Mouse (Mus musculus) lung, embryonic 16.5 days (tissue): Measurements from ENCODE around the gene Aldh3b1. TPM values are rescaled to one million over a fixed set of nuclear protein-coding genes. Genes with fewer than 3 reads are reported as not detected.
A peak's percentile ranks its signal among the peaks of the same experiment; 100 is the strongest.
"Not testable (repeated sequence)": the region's sequence is repeated elsewhere in the genome, so short reads cannot be mapped to it uniquely, and the experiment has no call there.

Experiments used
- ATAC-seq: fragments of 200-750 bp; cut with Nextera tagmentation; 2 replicates; pipeline ENCODE4 v1.8.0; 2017; ENCODE audit warnings: low read depth, mild to moderate bottlenecking, moderate library complexity
- H3K27ac ChIP-seq: fragments of 300-500 bp; sonication (generic); 2 replicates; pipeline ENCODE4 v1.5.1; 2014; ENCODE audit warnings: mild to moderate bottlenecking, control low read depth, low read length
- H3K27me3 ChIP-seq: fragments of 300-500 bp; sonication (generic); 2 replicates; pipeline ENCODE4 v1.6.1; 2014; ENCODE audit warnings: low read depth, low read length, mixed read lengths; ENCODE audit not compliant: control insufficient read depth, insufficient read depth
- H3K36me3 ChIP-seq: fragments of 300-500 bp; sonication (generic); 2 replicates; pipeline ENCODE4 v1.6.1; 2014; ENCODE audit warnings: low read length; ENCODE audit not compliant: control insufficient read depth, insufficient read depth
- H3K4me1 ChIP-seq: fragments of 300-500 bp; sonication (generic); replicated peaks from 2 replicates; pipeline ENCODE4 v1.6.1; 2014; ENCODE audit warnings: low read length, mixed read lengths; ENCODE audit not compliant: control insufficient read depth, insufficient read depth
- H3K4me2 ChIP-seq: fragments of 300-500 bp; sonication (generic); 2 replicates; pipeline ENCODE4 v1.6.1; 2014; ENCODE audit warnings: low read depth, low read length, control low read depth
- H3K4me3 ChIP-seq: fragments of 300-500 bp; sonication (generic); 2 replicates; pipeline ENCODE4 v1.5.1; 2014; ENCODE audit warnings: mild to moderate bottlenecking, low read length, control low read depth
- H3K9ac ChIP-seq: fragments of 300-500 bp; sonication (generic); 2 replicates; pipeline ENCODE4 v1.6.1; 2014; ENCODE audit warnings: low read length, control low read depth
- H3K9me3 ChIP-seq: fragments of 300-500 bp; sonication (generic); 2 replicates; pipeline ENCODE4 v1.6.1; 2016; ENCODE audit warnings: low read length; ENCODE audit not compliant: control insufficient read depth
- WGBS: fragments of 180-500 bp; shearing (Covaris S2); extraction: QIAGEN DNeasy Blood & Tissue Kit; methylation state at CpG from one replicate; pipeline ENCODE4 v1.1.7; 2014; 5-methylcytosine and 5-hydroxymethylcytosine counted together
- polyA plus RNA-seq: library from polyadenylated mRNA; unstranded; fragments of >200 nt; fragmentation: Nextera tagmentation; extraction: Ambion mirVana; gene quantifications from 2 replicates; pipeline ENCODE4 v1.2.1, GENCODE M21; 2015

Gene Aldh3b1
- polyA plus RNA-seq: 5.4 and 5.9 TPM in 2 replicates

- peak; percentile 80 for ATAC-seq
- Histone ChIP-seq H3K27ac (peak within 1 kb of the TSS; percentile 90), H3K36me3 (no peaks in the 10 kb centered on the region), H3K9ac (peak within 1 kb of the TSS; percentile 30), H3K9me3 (no peaks in the 10 kb centered on the region), H3K4me1 (peaks cover 27% of the 10 kb centered on the region), H3K4me3 (peak within 1 kb of the TSS; percentile 12; the same call in 1 of the 2 replicates), H3K4me2 (peak within 1 kb of the TSS; percentile 30; the same call in 1 of the 2 replicates), H3K27me3 (no peaks in the 10 kb centered on the region)
- 24% methylated on average over 12 of the region's 12 CpGs for WGBS
These were observed at the start of gene Aldh3b1 for GRCm38 (mm10) chr19:3929211-3929941. Gene Aldh3b1, minus strand, starts transcription at chr19:3929808.

- Histone ChIP-seq H3K27me3 (no peaks in the 10 kb centered on the region), H3K4me3 (no peak overlapping the region), H3K9ac (no peak overlapping the region), H3K4me2 (no peak overlapping the region), H3K36me3 (no peaks in the 10 kb centered on the region), H3K4me1 (no peaks in the 10 kb centered on the region), H3K9me3 (no peaks in the 10 kb centered on the region), H3K27ac (no peak overlapping the region)
- WGBS: 58% methylated on average over 2 of the region's 2 CpGs
- ATAC-seq: no peak
These were observed 46.3 kb upstream of the Aldh3b1 start for GRCm38 (mm10) chr19:3975866-3976265.

DNA sequence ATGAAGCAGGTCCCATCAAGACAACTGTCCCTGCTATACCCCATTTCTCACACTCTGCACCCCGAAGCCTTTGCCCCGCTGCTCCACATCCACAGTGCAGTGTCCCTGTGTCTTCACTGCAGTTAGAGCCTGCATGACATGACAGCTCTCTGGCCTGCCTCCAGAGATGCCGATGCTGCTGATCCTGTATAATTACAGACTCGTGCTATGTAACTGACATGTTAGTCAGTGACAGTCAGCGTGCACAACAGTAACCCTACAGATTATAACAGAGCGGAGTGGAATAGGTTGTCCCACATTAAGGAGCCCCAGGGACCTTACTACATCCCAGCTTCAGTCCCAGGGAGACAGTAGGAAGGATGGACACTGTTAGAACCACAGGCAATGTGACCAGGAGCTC lies 45.0 kb upstream of the Aldh3b1 start:
- H3K36me3 ChIP-seq, H3K27ac ChIP-seq, H3K4me2 ChIP-seq, H3K9me3 ChIP-seq, H3K4me3 ChIP-seq, ATAC-seq, H3K9ac ChIP-seq, H3K4me1 ChIP-seq, H3K27me3 ChIP-seq: not testable (repeated sequence)
- WGBS: 70% methylated on average over 6 of the region's 6 CpGs

DNA sequence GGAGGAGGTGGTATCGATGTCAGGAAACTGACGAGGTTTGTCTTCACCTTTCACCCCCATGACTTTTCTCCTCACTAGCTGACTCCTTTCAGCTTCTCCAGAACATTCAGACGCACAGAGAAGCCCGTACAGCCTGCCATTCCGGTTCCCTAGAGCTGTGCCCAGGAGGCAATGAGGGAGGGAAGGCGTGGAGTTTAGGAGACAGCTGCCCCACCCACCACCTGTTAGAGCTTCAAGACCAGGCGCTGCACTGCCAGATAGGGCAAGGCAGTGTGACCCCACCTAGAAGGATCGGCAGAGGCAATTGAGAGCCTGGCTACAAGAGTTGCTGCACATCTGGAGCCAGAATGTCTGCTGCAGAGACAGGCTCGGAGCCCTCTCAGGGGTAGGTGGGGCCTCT lies 42.6 kb upstream of the Aldh3b1 start, which contains the start of gene Aldh3b2:
TSS of gene Aldh3b2 (plus strand) at position 100 of the 400 bp plus-strand sequence.
- Histone ChIP-seq H3K27me3 (no peaks in the 10 kb centered on the region), H3K4me1 (no peaks in the 10 kb centered on the region), H3K27ac (0 out of 2 replicates have a peak within 1 kb of the TSS, but pooled peaks have one; percentile 6), H3K9ac (no peak within 1 kb of the TSS), H3K36me3 (no peaks in the 10 kb centered on the region), H3K4me3 (no peak within 1 kb of the TSS), H3K4me2 (no peak within 1 kb of the TSS), H3K9me3 (no peaks in the 10 kb centered on the region)
- ATAC-seq: peak; percentile 70; the same call in 1 of the 2 replicates
- WGBS: 16% methylated on average over 9 of the region's 9 CpGs

DNA sequence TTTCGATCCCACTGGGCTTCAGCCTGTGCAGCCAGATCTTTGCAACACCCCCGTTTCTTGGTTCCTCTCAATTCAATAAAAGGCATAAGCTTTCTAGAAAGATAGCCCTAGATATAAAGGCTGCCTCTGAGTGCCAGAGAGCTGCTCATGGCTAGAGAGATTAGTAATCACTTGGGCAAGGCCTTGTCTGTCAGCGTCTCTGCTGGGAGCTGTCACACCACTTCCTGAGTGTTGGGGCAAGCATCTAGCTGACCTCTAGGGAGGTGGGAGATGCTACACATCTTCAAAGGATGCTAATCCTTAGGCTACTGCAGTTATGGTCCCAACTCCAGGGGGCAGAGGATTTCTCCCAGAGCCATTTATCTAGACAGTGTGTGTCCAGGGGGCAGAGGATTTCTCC lies 37.6 kb upstream of the Aldh3b1 start:
- Histone ChIP-seq H3K4me1 (no peaks in the 10 kb centered on the region), H3K9me3 (no peaks in the 10 kb centered on the region), H3K27ac (no peak overlapping the region), H3K27me3 (no peaks in the 10 kb centered on the region), H3K36me3 (no peaks in the 10 kb centered on the region), H3K4me3 (no peak overlapping the region), H3K4me2 (no peak overlapping the region), H3K9ac (no peak overlapping the region)
- WGBS: 39% methylated on average over 3 of the region's 3 CpGs
- ATAC-seq: no peak

DNA sequence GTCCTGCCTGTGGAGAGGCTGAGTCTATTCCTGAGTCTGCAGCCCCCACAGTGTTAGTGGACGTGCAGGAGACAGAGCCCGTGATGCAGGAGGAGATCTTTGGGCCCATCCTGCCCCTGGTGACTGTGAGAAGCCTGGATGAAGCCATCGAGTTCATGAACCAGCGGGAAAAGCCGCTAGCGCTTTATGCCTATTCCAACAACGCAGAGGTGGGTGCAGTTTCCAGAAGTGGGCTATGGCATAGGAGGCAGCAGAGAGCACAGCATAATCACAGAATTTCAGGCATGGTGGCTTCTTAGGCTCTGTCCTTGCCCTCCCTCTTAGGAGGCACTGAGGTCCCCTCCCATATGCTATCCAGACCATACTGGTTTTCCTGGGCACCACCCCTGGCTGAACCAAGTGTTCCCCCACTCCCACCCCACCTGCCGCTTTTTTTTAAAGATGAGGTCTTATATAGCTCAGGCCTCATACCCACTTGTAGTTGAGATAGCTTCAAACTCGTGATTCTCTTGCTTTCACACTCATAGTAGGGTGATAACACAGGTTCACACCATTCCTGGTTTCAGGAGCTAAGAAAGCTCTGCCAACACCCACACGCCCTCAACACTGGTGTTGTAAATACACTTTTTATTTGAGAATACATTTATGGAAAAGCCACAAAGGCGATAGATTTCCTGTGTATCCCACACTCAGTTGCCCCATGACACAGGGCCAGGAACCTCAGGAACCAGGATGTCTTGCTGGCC lies 36.9 kb upstream of the Aldh3b1 start:
- Histone ChIP-seq H3K9me3 (no peaks in the 10 kb centered on the region), H3K36me3 (no peaks in the 10 kb centered on the region)
- WGBS: 61% methylated on average over 11 of the region's 11 CpGs

DNA sequence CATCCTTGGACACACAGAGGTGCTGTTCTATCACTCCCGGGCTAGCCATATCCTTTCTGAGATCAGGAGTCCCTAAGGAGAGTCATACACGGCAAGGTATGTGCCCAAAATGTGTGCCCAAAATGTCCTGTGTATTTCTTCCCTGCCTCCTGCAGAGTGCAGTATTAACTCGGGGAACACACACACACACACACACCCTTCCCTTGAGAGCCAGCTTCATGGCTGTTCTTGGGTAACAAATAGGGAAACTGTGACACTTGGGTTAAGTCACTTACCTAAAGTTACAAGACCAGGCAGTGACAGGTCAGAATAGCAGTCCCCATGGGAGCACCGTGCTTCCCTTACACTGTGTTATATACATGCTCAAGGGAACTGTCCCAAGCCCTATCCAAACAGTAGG lies 34.4 kb upstream of the Aldh3b1 start:
- Histone ChIP-seq H3K4me2 (no peak overlapping the region), H3K36me3 (no peaks in the 10 kb centered on the region), H3K9ac (no peak overlapping the region), H3K9me3 (no peaks in the 10 kb centered on the region), H3K4me1 (no peaks in the 10 kb centered on the region), H3K4me3 (no peak overlapping the region), H3K27me3 (no peaks in the 10 kb centered on the region), H3K27ac (no peak overlapping the region)
- 61% methylated on average over 4 of the region's 4 CpGs for WGBS
- no peak for ATAC-seq

More for the DNA sequence above, 36.9 kb upstream of the Aldh3b1 start:
- Histone ChIP-seq H3K4me2 (no peak overlapping the region), H3K27ac (no peak overlapping the region), H3K4me1 (no peaks in the 10 kb centered on the region), H3K4me3 (no peak overlapping the region), H3K27me3 (no peaks in the 10 kb centered on the region), H3K9ac (no peak overlapping the region)
- no peak for ATAC-seq

- H3K9ac ChIP-seq: no peak overlapping the region
- WGBS: 12% methylated on average over 2 of the region's 2 CpGs
- no peak overlapping the region for H3K4me3 ChIP-seq
- no peak overlapping the region for H3K27ac ChIP-seq
- no peaks in the 10 kb centered on the region for H3K27me3 ChIP-seq
- H3K36me3 ChIP-seq: no peaks in the 10 kb centered on the region
- H3K4me2 ChIP-seq: no peak overlapping the region
- no peak for ATAC-seq
- no peaks in the 10 kb centered on the region for H3K9me3 ChIP-seq
- H3K4me1 ChIP-seq: no peaks in the 10 kb centered on the region
These were observed 32.9 kb upstream of the Aldh3b1 start for GRCm38 (mm10) chr19:3962469-3962868.

DNA sequence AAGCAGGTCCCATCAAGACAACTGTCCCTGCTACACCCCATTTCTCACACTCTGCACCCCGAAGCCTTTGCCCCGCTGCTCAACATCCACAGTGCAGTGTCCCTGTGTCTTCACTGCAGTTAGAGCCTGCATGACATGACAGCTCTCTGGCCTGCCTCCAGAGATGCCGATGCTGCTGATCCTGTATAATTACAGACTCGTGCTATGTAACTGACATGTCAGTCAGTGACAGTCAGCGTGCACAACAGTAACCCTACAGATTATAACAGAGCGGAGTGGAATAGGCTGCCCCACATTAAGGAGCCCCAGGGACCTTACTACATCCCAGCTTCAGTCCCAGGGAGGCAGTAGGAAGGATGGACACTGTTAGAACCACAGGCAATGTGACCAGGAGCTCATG lies 32.2 kb upstream of the Aldh3b1 start:
- H3K4me2 ChIP-seq, H3K4me1 ChIP-seq, H3K4me3 ChIP-seq, H3K27ac ChIP-seq, H3K36me3 ChIP-seq, ATAC-seq, H3K9ac ChIP-seq, H3K9me3 ChIP-seq, H3K27me3 ChIP-seq: not testable (repeated sequence)
- WGBS: 57% methylated on average over 6 of the region's 6 CpGs
